Mouse (Mus musculus) right cerebral cortex, postnatal 36 days (tissue): ENCODE measurements around the gene Esyt2.

Source experiments
- DNase-seq, 2 experiments: peaks; one replicate each; pipeline ENCODE4 v3.0.0; 2022; ENCODE audit warnings: low spot score in 2 of 2, mixed read lengths in 1 of 2

Esyt2 gene

DNA sequence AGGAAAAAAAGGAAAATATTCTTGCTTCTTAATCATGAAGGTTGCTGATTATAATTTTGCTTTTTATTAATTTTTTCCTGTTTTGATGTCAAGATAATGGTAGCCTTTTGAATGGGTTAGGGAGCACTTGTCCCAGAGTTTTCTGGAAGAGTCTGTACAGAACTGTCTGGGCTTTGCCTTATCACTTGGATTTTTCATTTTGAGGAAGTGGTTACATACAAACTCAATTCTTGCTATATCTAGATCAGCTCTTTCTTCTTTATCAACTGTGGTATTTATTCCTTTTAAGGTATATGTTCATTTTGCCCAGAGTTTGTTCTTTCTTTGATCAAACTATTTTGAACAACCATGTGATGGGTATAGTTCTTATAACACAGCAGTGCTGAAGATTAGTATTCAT, 81.1 kb downstream of the Esyt2 start:
- no peak for DNase-seq

DNA sequence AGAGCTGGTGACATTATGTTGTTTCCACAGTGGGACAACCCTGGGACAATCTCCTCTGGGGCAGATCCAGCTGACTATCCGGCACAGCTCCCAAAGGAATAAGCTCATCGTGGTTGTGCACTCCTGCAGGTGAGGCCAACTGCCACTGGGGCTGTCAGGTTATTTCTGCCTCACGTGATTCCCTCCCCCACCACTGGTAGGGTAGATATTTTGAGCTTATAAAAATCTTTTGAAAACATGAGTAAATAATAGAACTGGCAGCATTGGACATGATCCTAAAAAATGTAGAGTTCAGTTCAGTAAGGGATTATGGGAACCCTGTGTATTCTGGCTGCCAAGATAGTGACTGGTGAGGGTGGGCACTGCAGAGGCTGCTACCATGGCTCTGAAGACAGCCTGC, 85.9 kb downstream of the Esyt2 start:
- no peak for DNase-seq

DNA sequence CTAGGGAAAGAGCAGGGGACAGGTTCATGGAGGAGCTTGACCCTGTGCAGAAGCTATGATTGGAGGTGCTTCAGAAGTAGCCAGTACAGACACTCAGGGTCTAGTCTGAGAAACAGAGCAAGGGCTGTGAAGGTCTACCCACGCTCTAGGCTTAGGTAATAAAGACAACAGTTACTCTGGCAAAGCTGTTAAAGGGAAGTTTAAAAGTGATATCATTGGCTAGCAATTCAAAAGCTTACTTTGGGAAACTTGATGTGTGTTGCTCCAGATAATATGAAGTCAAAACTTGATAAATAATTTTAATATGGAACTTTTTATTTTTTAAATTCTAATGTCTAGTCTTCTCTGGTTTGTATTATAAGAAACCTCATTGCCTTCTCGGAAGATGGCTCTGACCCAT, 86.3 kb downstream of the Esyt2 start:
- DNase-seq = no peak

DNA sequence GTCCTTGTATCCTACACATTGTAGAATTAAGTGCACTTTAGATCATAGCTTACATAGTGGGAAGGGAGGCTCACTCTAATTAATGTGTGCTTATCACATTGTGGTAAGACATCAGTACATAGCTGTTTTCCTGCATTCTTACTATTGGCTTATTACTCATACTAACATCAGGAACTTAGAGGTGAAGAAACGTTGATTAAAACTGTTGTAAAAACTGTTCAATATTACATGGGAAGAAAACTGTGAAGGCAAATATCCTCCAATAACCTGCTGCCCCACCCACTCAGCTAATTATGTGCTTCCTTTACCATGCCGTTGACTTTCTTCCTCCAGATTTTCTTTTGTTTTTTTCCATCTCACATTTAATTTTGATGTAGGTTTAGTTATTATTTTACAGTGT, 87.9 kb downstream of the Esyt2 start:
- DNase-seq = no peak

DNA sequence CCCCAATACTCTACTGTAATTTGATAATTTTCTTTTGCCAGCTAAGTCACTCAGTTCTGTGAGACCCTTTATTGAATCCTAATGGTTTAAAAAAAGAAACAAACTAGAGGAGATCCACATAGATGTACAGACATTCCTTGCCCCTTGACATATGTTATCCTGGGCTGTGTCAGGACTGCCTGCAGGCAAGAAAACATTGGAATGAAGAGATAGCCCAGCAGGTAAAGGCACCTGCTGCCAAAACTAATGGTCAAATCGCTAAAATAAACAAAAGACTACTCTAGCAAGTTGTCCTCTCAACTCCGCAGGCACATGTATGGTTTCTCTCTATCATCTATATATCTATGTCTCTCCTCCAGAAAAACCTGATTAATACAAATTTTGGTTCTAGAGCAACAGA, 102.1 kb downstream of the Esyt2 start:
- no peak for DNase-seq

DNA sequence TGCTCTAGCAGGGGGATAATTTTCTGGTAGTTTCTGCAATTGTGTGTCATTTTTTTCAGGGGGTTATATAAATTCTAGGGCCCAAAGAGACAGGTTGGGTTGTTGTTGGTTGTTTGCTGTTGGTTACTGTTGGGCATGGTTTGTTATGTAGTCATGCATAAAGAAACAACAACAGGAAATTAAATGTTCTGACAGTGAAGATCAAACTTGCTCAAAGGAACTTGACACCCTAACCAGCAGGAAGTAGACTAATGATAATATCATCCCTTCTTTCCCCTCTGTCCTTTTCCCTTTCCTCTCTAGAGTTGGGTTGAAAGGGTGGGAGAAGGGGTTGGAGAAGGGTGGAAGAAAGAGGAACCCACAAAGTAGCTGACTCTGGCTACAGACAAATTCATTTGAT, 103.0 kb downstream of the Esyt2 start:
- DNase-seq = no peak

DNA sequence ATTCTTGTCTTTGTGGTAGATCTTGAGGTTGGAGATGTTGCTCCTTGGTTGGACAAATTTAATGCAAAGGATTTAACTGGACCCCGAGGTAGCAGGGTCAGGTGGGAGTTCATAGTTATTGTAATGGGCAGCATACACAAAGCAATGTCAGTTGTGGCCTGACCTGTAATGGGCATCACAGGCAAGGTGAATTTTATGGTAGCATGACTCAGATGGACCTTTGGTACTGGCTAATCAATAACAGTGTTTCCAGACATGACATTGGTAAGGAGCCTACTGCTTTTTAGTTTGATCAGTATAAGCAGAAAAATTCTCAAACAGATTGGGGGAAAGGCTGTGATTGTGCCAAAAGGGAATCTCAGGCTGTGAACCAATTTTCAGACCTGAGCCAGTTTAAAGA, 105.8 kb downstream of the Esyt2 start:
- DNase-seq = no peak

DNA sequence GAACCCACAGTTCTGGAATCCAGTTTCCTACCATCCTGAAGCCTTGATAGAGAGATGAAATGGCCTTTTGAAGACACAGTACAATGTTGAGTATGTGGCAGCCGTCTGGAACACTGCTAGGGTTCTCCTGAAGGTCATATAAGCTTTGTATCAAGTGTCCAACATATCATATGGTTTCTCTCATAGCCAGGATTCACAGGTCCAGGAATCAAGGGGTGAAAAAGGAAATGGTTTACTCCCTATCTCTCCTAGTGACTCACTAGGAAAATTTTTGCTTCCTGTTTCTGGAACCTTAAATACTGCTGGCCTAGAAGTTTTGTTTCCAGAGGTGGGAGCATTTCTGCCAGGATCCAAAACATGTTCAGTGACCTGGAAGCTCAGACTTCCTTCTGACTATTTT, 108.9 kb downstream of the Esyt2 start:
- DNase-seq = no peak

DNA sequence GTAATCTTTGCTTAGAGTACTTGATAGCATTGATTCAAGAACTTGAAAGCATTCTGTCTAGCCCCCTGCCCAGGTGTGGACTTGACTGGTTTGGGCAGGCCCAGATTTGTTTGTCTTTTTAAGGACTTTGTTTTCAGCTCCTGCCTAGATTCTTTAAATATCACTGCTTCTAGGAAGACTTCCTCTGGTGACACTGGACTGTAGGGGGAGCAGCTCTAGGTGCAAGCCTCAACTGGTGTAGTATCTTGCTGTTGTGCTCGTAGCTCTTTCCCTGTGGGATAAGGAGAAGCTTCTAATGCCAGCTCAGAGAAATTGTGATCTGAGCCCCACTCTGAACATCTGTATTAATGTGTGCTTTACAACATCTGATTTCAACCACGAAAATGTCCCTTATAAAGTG, 113.3 kb downstream of the Esyt2 start:
- no peak for DNase-seq

DNA sequence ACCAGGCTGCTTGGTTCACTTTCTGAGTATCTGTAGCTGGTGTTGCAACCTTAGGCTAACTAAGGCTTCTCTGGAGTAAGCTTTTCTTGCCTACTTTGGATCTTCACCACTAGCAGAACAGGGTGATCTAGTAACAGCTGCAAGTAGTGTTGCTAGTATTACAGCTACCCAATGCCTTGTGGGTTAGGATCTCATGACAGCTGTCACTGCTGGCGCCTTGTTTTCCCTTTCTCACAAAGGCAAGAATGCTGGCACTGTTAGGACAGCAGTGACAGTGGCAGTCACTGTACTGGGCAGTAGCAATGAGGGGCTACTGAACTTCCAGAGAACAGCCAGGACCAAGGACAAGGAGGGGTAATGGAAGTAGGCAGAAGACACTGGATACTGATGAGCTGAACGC, 114.3 kb downstream of the Esyt2 start:
- no peak for DNase-seq

DNA sequence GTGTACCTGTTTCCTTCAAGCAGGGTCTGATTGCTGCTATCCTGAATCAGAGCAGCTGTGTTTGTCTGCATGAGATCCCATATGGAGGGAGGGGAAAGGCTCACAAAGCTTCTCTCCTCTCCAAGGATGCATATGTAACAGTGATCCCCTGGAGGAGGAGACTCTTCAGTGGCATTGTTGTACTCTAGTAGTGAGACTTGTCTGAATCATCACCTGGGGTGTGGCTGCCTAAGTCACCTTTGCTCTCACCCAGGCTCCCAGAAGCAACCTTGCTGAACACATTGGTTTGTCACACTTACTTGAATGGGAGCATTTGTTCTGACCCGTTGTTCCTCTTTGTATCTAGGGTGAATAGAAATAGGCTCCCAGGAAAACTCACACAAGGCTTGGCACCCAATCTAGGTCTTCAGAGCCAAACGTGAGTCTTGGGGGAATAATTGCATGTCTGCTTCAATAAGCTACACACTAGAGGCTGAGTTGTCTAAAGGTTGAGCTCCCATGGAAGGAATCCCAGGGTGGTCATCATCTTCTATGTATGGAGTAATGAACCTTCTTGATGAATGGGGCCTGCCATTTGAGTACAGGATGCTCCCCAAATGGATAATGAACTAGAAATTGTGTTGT, 115.2 kb downstream of the Esyt2 start:
- DNase-seq = no peak

DNA sequence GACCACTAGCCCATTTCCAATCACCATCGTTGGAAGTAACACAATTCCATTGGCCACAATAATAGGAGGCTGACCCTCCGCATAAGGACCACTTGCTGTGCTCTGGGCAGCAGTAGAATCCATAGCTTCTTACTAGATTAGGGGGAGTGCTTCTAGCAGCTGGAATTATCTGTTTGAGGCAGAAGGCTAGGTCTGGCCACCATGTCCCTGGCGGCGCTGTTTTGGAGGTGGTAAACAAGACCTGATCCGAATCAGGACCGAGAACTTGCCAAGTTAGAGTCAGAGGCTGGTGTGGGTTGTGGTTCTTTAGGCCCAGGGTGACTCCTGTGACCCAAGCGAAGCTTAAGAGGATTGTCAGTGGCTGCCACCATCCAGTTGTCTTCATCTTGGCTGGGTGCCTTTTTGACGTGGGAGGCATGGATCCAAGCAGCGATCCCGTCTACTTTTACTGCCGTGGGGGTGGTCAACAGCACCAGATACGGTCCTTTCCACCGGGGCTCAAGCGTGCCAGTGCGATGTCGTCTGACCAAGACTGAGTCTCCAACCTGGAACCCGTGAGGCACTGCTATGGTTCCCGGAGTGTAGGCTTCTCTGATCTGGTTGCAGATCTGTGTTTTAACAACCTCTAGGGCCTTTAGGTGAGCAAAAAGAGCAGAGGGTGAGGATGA, 123.2 kb downstream of the Esyt2 start:
- peak; percentile 5 to 6 for DNase-seq

DNA sequence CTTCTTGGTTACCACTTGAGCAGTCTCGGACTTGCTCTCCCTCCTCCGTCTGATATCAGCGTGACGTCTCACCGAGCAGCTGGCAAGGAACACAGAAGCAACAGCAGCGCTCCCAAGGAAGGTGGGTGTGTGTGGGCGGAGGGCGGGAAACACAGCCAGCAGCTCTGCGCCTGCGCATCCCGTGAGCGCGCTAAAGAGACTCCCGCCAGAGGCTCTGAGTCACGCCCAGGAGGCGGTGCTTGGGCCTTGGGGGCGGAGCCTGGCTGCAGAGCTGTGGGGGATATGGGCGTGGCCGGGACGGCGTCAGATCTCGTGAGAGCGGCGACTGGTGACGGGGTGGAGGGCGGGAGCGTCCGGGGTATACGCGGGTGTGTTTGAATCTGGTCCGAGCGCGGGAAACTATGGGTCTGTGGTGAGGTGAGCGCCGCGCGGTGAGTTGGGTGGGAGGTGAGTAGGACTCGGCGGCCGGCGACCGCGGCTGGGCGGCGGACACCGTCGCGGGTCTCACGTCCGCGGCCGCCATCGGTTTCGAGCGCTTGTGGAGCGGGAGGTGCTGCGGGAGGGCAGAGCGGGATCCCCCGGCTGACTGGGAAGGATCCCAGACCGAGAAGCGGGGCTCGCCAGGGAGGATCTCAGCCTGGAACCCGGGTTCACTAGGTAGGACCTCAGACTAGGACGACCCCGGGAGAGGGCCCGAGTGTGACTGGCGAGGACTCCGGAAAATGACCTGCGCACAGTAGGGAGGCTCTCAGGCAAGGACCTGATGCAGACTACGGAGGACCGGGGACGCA, 124.2 kb downstream of the Esyt2 start, which contains the start of gene Ncapg2:
TSS of gene Ncapg2 (plus strand) at position 358 of the 791 bp plus-strand sequence.
- peak; percentile 96 for DNase-seq

DNA sequence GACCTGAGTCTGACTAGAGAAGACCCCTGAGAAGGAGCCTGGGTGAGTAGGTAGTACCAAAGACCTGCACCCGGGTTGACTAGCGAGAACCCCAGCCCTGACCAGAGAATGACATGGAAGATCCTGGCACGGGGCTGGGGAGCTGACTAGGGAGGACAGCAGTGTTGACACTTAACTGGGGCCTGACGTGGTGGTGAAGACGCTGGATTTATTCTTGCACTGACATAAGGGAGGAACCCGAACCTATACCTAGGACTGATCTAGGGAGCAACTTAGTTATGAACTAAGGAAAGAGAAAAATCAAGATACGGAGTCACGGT, 124.8 kb downstream of the Esyt2 start:
- no peak for DNase-seq

DNA sequence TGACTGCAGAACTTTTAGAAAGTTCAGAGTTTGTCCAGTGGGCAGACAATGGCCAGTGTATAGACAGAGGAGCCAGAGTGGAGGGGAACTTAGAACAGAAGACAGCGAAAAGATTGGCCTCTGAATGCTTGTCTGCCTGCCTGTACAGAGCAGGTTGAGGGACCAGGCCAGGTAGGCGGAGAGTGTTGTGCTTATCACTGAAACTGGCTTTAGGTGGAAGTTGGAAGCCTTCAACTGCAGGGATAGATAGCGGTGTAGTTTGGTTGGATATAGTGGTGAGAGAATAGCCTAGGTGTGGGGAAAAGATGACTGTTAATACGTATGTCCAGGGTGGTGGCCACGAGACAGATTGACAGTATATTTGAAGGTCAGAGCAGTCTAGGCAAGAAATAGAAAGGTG, 126.9 kb downstream of the Esyt2 start:
- no peak for DNase-seq

DNA sequence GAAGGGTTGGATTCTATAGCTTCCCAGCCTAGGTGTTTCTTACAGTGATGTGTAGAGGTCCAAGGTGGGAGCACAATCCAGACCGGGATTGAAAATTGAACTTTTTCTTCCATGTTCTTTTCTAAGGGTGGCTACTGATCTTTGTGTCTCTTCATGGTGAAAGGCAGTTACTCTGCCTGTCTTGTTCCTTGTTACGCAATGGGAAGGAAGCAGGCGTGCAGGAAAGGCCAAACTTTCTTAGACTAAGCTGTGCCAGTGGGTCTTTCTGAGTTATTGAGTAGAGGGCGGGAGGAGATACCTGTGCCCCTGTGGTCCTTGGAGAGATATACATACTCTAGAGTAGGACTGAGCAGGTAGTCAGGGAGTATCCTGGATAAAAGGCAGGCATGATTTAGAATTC, 133.9 kb downstream of the Esyt2 start:
- no peak for DNase-seq

DNA sequence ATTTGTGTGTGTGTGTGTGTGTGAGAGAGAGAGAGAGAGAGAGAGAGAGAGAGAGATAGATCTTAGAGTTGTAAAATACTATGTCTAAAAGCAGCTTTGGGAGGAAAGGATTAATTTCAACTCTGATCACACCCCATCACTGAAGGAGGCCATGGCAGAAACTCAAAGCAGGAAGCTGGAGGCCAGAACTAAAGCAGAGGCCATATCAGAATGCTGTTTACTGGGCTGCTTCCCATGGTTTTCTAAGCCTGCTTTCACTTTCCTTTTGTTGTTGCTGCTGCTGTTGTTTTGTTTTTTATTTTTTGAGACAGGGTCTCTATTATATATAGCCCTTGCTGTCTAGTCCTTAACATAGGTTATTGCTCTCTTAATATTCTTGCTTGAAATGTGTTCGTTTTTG, 135.5 kb downstream of the Esyt2 start:
- no peak for DNase-seq

DNA sequence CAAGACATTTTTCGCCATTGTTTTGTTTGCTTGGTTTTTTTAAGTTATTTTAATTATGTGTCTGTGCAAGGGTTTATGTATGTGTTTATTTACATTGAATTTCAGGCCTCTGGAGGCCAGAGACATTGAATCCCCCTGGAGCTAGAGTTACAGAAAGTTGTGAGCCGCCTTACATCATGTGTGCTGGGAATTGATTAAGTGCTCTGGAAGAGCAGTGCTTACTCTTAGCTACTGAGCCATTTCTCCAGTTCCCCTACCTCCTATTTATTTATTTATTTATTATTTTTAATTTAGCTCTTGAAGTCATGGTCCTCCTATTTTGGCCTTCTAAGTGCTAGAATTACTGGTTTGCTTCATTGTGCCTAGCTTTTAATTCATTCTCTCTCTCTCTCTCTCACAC, 140.7 kb downstream of the Esyt2 start:
- no peak for DNase-seq

DNA sequence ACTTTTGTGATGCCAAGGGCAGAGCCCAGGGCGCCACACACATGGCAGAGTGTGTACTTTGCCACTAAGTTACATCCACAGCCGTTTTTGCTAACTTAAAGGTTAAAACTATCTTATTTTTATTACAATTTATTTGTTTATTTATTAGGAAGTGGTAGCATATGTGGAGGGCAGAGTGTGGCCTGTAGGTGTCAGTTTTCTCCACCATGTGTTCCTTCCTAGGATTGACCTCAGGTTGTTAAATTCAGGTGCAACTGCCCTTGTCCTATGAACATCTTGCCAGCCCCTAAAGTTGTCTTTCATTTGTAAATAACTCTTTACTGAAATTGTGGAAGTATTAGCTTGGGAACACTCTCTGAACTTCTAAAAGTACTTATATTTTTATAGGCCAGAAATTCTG, 144.4 kb downstream of the Esyt2 start:
- DNase-seq = no peak

DNA sequence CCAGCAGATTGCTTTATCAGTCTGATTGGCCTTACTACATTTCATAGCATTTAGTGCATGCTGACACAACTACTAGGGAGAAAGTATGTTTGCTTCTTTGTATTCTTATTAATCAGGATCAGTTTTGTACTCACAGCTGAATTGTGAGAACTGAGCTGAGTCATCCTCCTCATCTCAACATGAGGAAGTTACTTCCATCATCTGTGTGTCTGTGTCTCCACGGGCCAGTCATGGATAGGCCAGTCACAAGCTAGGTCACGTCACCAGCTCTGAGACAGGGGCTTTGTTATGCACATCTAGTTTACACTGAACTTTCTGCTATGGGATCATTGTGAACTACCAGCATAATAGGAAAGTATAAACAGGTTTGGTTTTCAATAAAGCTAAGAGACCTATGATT, 152.7 kb downstream of the Esyt2 start:
- DNase-seq = no peak

DNA sequence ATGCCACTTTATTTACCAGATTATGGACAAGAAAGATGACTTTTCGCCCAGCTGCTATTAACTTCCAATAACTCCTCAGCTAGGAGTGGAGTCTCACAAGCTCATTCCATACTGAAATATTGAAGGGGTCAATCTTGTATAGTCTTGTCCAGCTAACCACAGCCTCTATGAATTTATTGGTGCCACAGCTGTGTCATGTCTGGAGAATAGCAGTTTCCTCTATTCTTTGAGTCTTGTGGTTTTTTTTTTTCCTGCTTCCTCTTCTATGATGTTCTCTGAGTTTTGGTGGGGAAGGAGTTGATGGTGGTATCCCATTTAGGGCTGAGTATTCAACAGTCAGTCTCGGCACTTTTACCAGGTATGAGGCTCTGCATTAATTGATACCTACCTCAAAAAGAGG, 154.2 kb downstream of the Esyt2 start:
- no peak for DNase-seq

DNA sequence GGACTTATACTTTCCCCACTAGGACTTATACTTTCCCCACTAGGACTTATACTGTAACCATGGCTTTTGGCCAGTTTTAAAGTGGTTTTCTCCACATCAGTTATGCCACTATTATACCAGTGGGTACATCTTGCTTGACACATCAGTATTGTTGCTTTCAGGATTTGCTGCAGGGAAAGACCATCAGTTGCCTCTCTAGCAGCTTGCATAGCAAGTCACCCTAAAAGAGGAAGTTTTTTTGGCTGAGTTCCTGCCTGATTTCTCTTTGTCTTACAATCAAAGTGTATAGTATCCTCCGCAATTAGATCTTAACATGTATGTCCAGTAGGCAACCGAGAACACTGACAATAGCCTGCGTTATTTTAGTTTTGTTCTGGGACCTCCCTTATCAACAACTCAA, 155.1 kb downstream of the Esyt2 start:
- no peak for DNase-seq

DNA sequence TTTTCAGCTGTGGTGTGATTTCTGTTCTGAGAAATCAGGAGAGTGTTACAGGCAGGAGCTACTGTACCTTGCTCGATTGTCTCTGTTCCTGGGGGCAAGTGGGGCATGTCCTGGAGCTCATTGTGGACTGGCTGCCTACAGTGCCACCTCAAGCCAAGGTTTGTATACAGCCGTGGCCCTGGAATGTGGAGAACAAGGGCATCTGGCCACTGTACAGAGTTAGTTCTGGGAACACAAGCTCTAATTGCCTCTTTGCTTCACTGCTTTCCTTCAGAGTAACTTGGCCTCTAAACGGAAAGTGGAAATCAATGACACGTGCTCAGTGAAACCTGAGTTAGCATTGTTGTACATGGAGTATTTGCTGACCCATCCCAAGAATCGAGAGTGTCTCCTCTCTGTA, 157.6 kb downstream of the Esyt2 start:
- no peak for DNase-seq
